Mouse (Mus musculus) midbrain, embryonic 16.5 days (tissue): ENCODE measurements around the gene Lin37. TPM values are rescaled to one million over a fixed set of nuclear protein-coding genes. Genes with fewer than 3 reads are reported as not detected.

Source experiments
- ATAC-seq: fragments of 200-750 bp; cut with Nextera tagmentation; 2 replicates; pipeline ENCODE4 v1.8.0; 2017; ENCODE audit warnings: moderate TSS enrichment
- H3K27ac ChIP-seq: fragments of 300-500 bp; sonication (generic); 2 replicates; pipeline ENCODE4 v1.5.1; 2014; ENCODE audit warnings: mild to moderate bottlenecking, low read length, mixed read lengths
- H3K27me3 ChIP-seq: fragments of 300-500 bp; sonication (generic); 2 replicates; pipeline ENCODE4 v1.6.1; 2014; ENCODE audit warnings: low read depth, low read length, mixed read lengths; ENCODE audit not compliant: control insufficient read depth, insufficient read depth
- H3K36me3 ChIP-seq: fragments of 300-500 bp; sonication (generic); 2 replicates; pipeline ENCODE4 v1.6.1; 2014; ENCODE audit warnings: mild to moderate bottlenecking, low read length, moderate library complexity, mixed read lengths; ENCODE audit not compliant: control insufficient read depth, insufficient read depth
- H3K4me1 ChIP-seq: fragments of 300-500 bp; sonication (generic); 2 replicates; pipeline ENCODE4 v1.6.1; 2014; ENCODE audit warnings: mild to moderate bottlenecking, low read length, mixed read lengths; ENCODE audit not compliant: control insufficient read depth, insufficient read depth
- H3K4me2 ChIP-seq: fragments of 300-500 bp; sonication (generic); 2 replicates; pipeline ENCODE4 v1.6.1; 2014; ENCODE audit warnings: mild to moderate bottlenecking, low read length, mixed read lengths
- H3K4me3 ChIP-seq: fragments of 300-500 bp; sonication (generic); 2 replicates; pipeline ENCODE4 v1.5.1; 2014; ENCODE audit warnings: low read depth, mild to moderate bottlenecking, low read length, moderate library complexity, mixed read lengths
- H3K9ac ChIP-seq: fragments of 300-500 bp; sonication (generic); 2 replicates; pipeline ENCODE4 v1.6.1; 2014; ENCODE audit warnings: low read depth, low read length, mixed read lengths
- H3K9me3 ChIP-seq: fragments of 300-500 bp; sonication (generic); replicated peaks from 2 replicates; pipeline ENCODE4 v1.6.1; 2014; ENCODE audit warnings: mild to moderate bottlenecking, low read length, mixed read lengths; ENCODE audit not compliant: control insufficient read depth, poor library complexity, severe bottlenecking
- WGBS: fragments of 180-500 bp; shearing (Covaris S2); extraction: QIAGEN DNeasy Blood & Tissue Kit; methylation state at CpG from one replicate; pipeline ENCODE4 v1.1.7; 2014; 5-methylcytosine and 5-hydroxymethylcytosine counted together
- polyA plus RNA-seq: library from polyadenylated mRNA; unstranded; fragments of >200 nt; fragmentation: Nextera tagmentation; extraction: Ambion mirVana; gene quantifications from 2 replicates; pipeline ENCODE4 v1.2.1, GENCODE M21; 2015

The Lin37 gene
- polyA plus RNA-seq, 1 experiment from 2014 or later: 52.1 TPM

- H3K27ac ChIP-seq: peak overlapping the region; percentile 72; the same call in 1 of the 2 replicates
- peaks cover 19% of the 10 kb centered on the region for H3K36me3 ChIP-seq
- peak overlapping the region; percentile 72 for H3K9ac ChIP-seq
- H3K4me1 ChIP-seq: peaks cover 23% of the 10 kb centered on the region
- peak overlapping the region; percentile 92 for H3K4me2 ChIP-seq
- 15% methylated on average over 12 of the region's 12 CpGs for WGBS
- no peaks in the 10 kb centered on the region for H3K27me3 ChIP-seq
- peak; percentile 9; the same call in 1 of the 2 replicates for ATAC-seq
- H3K4me3 ChIP-seq: peak overlapping the region; percentile 65
- no peaks in the 10 kb centered on the region for H3K9me3 ChIP-seq
Observed at GRCm38 (mm10) chr7:30558656-30559442, 789 bp downstream of the Lin37 start.

DNA sequence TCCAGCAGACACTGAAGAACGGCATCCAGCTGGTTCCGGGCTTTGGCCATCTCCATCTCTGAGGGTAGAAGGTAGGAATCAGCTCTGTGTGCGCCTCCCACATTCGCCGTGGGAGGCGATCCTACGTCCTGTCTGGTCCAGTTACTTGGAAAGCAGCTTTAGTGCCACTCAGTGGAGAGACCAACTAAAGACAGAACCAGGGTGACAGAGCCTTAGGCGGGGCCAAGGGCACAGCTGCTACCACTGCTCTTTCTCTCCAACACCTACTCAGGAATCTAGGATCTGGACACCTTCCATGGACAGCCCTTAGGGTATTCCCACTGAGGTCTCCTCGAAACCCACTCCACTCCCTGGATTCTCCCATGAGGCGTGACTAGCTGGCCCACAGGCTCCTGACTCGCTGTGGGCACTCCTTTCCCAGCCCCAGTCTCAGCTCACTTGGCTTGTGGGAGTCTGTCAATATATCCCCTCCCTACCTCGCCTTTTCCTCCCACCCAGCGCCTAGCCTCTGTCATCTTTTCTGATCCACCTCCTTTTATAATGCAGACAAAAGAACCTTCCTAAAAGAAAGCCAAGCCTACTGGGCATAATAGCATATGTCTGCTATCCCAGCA is 1.6 kb downstream of the Lin37 start:
- Histone ChIP-seq H3K27ac (no peak overlapping the region), H3K27me3 (no peaks in the 10 kb centered on the region), H3K36me3 (peaks cover 19% of the 10 kb centered on the region), H3K4me1 (peaks cover 28% of the 10 kb centered on the region), H3K4me3 (no peak overlapping the region), H3K9me3 (no peaks in the 10 kb centered on the region), H3K4me2 (peak overlapping the region; percentile 92; the same call in 1 of the 2 replicates), H3K9ac (no peak overlapping the region; the same call in 1 of the 2 replicates)
- no peak for ATAC-seq
- WGBS: 85% methylated on average over 13 of the region's 13 CpGs

DNA sequence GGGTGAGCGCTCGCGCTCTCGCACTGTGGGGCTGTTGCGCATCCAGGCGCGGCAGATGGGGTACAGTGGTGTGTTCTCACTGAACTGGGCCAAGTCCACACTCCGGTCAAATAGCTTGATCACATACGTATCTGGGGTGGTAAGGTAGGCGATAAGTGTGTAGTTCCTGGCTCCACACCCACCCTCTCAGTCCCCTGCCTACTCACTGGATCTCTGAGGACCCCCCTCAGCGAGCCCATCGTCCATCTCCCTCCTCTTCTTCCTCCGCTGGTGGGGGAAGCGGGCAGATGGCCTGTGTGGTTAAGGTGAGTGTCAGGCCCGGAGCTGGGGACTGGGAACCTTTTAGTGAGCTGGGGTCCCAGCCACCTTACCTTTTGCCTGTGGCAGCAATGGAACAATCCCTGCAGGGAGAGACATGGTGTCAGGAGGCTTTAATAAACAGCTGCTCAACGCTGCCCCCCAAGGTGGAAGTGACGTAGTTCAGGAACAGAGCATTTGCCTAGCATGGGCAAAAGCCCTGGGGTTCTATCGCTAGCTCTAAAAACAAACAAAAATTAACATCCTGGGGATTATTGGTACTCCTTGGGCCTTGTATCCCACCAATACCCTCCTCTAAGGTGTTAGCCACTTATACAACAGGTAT is 2.6 kb downstream of the Lin37 start:
- Histone ChIP-seq H3K4me1 (peaks cover 28% of the 10 kb centered on the region), H3K36me3 (peaks cover 19% of the 10 kb centered on the region), H3K9me3 (no peaks in the 10 kb centered on the region), H3K9ac (no peak overlapping the region), H3K4me2 (no peak overlapping the region), H3K27me3 (no peaks in the 10 kb centered on the region), H3K4me3 (no peak overlapping the region), H3K27ac (no peak overlapping the region)
- no peak for ATAC-seq
- WGBS: 93% methylated on average over 18 of the region's 18 CpGs

DNA sequence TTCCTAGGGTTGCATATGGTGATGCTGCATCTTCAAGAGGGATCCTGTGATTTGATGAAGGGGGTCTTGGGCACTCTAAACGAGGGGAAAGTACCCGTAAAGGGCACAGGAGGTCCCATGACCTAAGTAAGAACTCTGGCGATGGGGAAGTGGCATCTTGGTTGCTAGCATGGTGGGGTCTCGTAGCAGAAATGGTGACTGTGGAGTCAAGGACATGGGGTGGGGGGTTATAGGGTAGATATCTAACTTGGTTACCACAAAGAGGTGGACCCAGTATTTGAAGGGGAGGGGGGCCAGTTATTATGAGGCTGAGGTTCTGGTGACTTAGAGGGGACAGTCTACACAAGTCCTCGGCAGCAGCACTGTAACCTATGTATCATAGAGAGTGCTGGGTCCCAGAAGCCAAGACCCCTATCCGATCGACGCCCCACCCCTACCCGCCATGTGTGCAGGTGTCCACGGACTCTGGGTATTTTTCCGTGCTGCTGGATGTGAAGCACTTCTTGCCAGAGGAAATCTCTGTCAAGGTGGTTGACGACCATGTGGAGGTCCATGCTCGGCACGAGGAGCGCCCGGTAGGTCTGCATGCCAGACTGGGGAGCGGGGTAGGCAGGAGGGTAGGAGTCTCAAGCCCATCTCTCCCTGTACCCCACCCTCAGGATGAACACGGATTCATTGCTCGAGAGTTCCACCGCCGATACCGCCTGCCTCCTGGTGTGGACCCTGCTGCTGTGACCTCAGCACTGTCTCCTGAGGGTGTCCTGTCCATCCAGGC is 5.6 kb downstream of the Lin37 start:
- peaks cover 21% of the 10 kb centered on the region for H3K4me1 ChIP-seq
- WGBS: 86% methylated on average over 22 of the region's 22 CpGs
- no peak for ATAC-seq
- H3K36me3 ChIP-seq: peaks cover 19% of the 10 kb centered on the region
- H3K4me2 ChIP-seq: peak overlapping the region; percentile 88; the same call in 1 of the 2 replicates
- H3K27ac ChIP-seq: no peak overlapping the region
- no peaks in the 10 kb centered on the region for H3K27me3 ChIP-seq
- no peaks in the 10 kb centered on the region for H3K9me3 ChIP-seq
- H3K4me3 ChIP-seq: no peak overlapping the region
- H3K9ac ChIP-seq: no peak overlapping the region

GRCm38 (mm10) chr7:30553021-30553589 is 6.5 kb downstream of the Lin37 start:
- peak overlapping the region; percentile 88 for H3K4me2 ChIP-seq
- H3K27me3 ChIP-seq: no peaks in the 10 kb centered on the region
- H3K4me3 ChIP-seq: peak overlapping the region; percentile 54
- H3K4me1 ChIP-seq: peaks cover 12% of the 10 kb centered on the region
- H3K9ac ChIP-seq: peak overlapping the region; percentile 65
- peaks cover 19% of the 10 kb centered on the region for H3K36me3 ChIP-seq
- 7% methylated on average over 23 of the region's 23 CpGs for WGBS
- peak overlapping the region; percentile 79 for H3K27ac ChIP-seq
- no peak for ATAC-seq
- no peaks in the 10 kb centered on the region for H3K9me3 ChIP-seq

DNA sequence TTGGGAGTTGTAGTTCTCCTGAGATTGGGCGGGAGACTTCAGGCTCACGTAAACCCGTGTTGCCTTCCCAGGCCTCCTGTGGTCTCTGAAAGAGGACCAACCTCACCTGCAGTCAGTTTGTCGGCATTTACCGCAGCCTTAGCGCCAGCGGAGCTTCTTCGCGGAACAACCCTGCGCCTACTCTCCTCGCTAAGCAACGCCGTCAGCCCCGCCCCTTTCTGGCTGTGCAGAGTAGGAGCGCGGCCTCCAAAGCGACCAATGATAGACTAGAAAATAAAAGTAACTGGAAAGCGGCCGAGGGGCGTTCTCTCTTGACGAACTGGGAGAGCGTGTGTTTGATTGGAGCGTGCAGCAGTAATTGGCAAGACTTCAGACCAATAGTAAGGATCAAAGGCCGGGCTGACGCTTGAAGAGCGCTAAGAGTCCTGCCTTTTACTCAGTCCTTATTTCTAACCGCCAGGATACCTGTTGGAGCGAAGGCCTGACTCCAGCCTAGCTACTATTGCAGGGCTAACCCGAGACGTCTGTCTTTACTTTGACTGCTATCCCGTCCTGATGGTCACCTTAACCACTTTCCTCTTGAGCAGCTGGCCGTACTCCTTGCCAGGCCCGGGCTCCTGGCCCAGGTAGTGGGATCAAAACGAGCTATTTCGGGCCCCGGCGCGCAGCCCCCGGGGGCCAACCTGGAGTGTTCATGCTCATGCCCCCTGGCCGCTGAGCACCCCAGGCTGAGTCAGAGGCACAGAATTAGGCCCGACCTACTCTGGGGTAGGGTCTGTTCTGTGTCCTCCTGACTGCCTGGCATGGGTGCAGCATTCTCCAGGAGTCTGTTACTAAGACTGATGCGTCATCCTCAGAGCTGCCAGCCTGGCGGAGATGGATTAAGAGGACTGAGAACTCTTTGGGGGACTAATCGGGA is 7.3 kb downstream of the Lin37 start, which contains the start of the genes Hspb6 and Proser3:
Gene Hspb6, plus strand, starts transcription at position 77 of the 919 bp plus-strand sequence.
Gene Proser3, minus strand, starts transcription at position 198 of the 919 bp plus-strand sequence.
- Histone ChIP-seq H3K4me3 (peak within 1 kb of the TSS; percentile 54), H3K9me3 (no peaks in the 10 kb centered on the region), H3K27me3 (no peaks in the 10 kb centered on the region), H3K9ac (peak within 1 kb of the TSS; percentile 65), H3K4me2 (peak within 1 kb of the TSS; percentile 88), H3K27ac (peak within 1 kb of the TSS; percentile 93), H3K4me1 (peaks cover 11% of the 10 kb centered on the region), H3K36me3 (peaks cover 19% of the 10 kb centered on the region)
- peak; percentile 96 for ATAC-seq
- WGBS: under 1% methylated on average over 44 of the region's 44 CpGs

GRCm38 (mm10) chr7:30551445-30552101 is 8.1 kb downstream of the Lin37 start:
- peak overlapping the region; percentile 54 for H3K4me3 ChIP-seq
- 4% methylated on average over 10 of the region's 10 CpGs for WGBS
- peak; percentile 72 for ATAC-seq
- H3K36me3 ChIP-seq: peaks cover 12% of the 10 kb centered on the region
- peak overlapping the region; percentile 93 for H3K27ac ChIP-seq
- no peaks in the 10 kb centered on the region for H3K27me3 ChIP-seq
- peak overlapping the region; percentile 88 for H3K4me2 ChIP-seq
- H3K4me1 ChIP-seq: peaks cover 11% of the 10 kb centered on the region
- peak overlapping the region; percentile 63 for H3K9ac ChIP-seq
- no peaks in the 10 kb centered on the region for H3K9me3 ChIP-seq
